Comparison of ENCODE assay signal across 8 mouse cellular contexts in genomic region chr10:88146187-88146586, GRCm38 (mm10). TPM values are rescaled to one million over a fixed set of nuclear protein-coding genes. Genes with fewer than 3 reads are reported as not detected.
DNase-seq lines count a peak whose midpoint lies in the region; ATAC-seq and TF ChIP-seq lines count a peak whose summit lies in the region.

No protein-coding gene starts in this region.

- H3K4me1 ChIP-seq in cerebellum, adult 2 months (ENCODE audit: control insufficient read depth, insufficient read depth, low read length) = no peaks in the 10 kb centered on the region; the same call in 1 of the 2 replicates
- H3K4me1 ChIP-seq in testis, adult 2 months (ENCODE audit: control insufficient read depth, insufficient read depth, low read length) = peaks cover 3% of the 10 kb centered on the region; the same call in 1 of the 2 replicates
- H3K4me1 ChIP-seq in liver, embryonic 13.5 days (replicated peaks) = peaks cover 33% of the 10 kb centered on the region

- peak overlapping the region; percentile 70 for H3K4me3 ChIP-seq in cerebellum, adult 2 months (replicated peaks; ENCODE audit: insufficient read depth, low read depth, low read length)
- peak overlapping the region; percentile 96 for H3K4me3 ChIP-seq in testis, adult 2 months (ENCODE audit: control insufficient read depth, low read depth, low read length)
- H3K4me3 ChIP-seq in liver, embryonic 13.5 days (replicated peaks) = peak overlapping the region; percentile 88

- 9% methylated on average over 7 of the region's 7 CpGs for WGBS in cerebellum, adult 2 months
- 13% methylated on average over 7 of the region's 7 CpGs for WGBS in liver, embryonic 13.5 days (ENCODE audit: insufficient replicate concordance)

- H3K4me2 ChIP-seq in liver, embryonic 13.5 days = peak overlapping the region; percentile 79

- H3K36me3 ChIP-seq in testis, adult 2 months (ENCODE audit: control insufficient read depth, insufficient read depth, low read length) = no peaks in the 10 kb centered on the region; the same call in 1 of the 2 replicates
- H3K36me3 ChIP-seq in liver, embryonic 13.5 days = peaks cover 34% of the 10 kb centered on the region

- H3K9ac ChIP-seq in liver, embryonic 13.5 days = peak overlapping the region; percentile 84

- TF ChIP-seq POLR2A in cerebellum, adult 2 months (IDR thresholded peaks at IDR 0.05; ENCODE audit: borderline replicate concordance, insufficient read depth, low read length) = no peak
- TF ChIP-seq POLR2A in testis, adult 2 months (IDR thresholded peaks at IDR 0.05; ENCODE audit: control insufficient read depth, low read depth, low read length) = no peak

- TF ChIP-seq CTCF in cerebellum, adult 2 months (IDR thresholded peaks at IDR 0.05; ENCODE audit: borderline replicate concordance, insufficient read depth, low read depth, low read length) = no peak
- TF ChIP-seq CTCF in testis, adult 2 months (IDR thresholded peaks at IDR 0.05; ENCODE audit: control insufficient read depth, insufficient read depth, insufficient replicate concordance, low read depth, low read length) = no peak

- H3K27ac ChIP-seq in cerebellum, adult 2 months (ENCODE audit: insufficient read depth, low read length) = no peak overlapping the region
- H3K27ac ChIP-seq in testis, adult 2 months (ENCODE audit: control insufficient read depth, insufficient read depth, low read depth, low read length) = peak overlapping the region; percentile 61; the same call in 1 of the 2 replicates
- H3K27ac ChIP-seq in liver, embryonic 13.5 days = peak overlapping the region; percentile 74

- H3K9me3 ChIP-seq in liver, embryonic 13.5 days (replicated peaks) = no peaks in the 10 kb centered on the region

- no peak for DNase-seq in cerebellum, adult 2 months
- no peak for DNase-seq in cerebellum, postnatal 25 days
- no peak for DNase-seq in testis, postnatal 14 days (ENCODE audit: low spot score)
- no peak for DNase-seq in liver, embryonic 13.5 days
- DNase-seq in ovary, postnatal 36 days (ENCODE audit: low spot score) = no peak
- DNase-seq in left cerebral cortex, adult 8-10 months (ENCODE audit: low spot score in 2 of 2) = no peak
- no peak for DNase-seq in frontal cortex, postnatal 36 days (ENCODE audit: low spot score in 2 of 2)

- no peaks in the 10 kb centered on the region for H3K27me3 ChIP-seq in cerebellum, adult 2 months (ENCODE audit: control insufficient read depth, insufficient read depth, low read length)
- H3K27me3 ChIP-seq in testis, adult 2 months (ENCODE audit: control insufficient read depth, insufficient read depth, low read length) = no peaks in the 10 kb centered on the region
- H3K27me3 ChIP-seq in liver, embryonic 13.5 days = no peaks in the 10 kb centered on the region

- peak; percentile 15; the same call in 1 of the 2 replicates for ATAC-seq in liver, embryonic 13.5 days (ENCODE audit: low read depth)

RNA-seq across cellular contexts. Expression of gene Parpbp, which starts 0.6 kb away (rescaled TPM):
- 0.19 and 0.67 TPM in 2 replicates for polyA plus RNA-seq in cerebellum, adult 2 months (2012; rRNA removed)
- polyA plus RNA-seq in testis, adult 2 months (2012; rRNA removed) = 4.7 TPM in 2 replicates
- polyA plus RNA-seq in liver, embryonic 13.5 days (2015; fragmentation: Nextera tagmentation; extraction: Ambion mirVana) = 13.4 and 19.5 TPM in 2 replicates
- total RNA-seq in left cerebral cortex, adult 8-10 months (2022) = 1 to 10 TPM in 3 of 4 experiments, under 1 TPM in 1; 0.72 to 2.1 (median 1.4) TPM

RNA-seq across cellular contexts. Expression of gene Nup37, which starts 0.6 kb away (rescaled TPM):
- polyA plus RNA-seq in cerebellum, adult 2 months (2012; rRNA removed) = 6.7 and 7.5 TPM in 2 replicates
- polyA plus RNA-seq in testis, adult 2 months (2012; rRNA removed) = 13.7 and 14.8 TPM in 2 replicates
- 51.5 and 62.0 TPM in 2 replicates for polyA plus RNA-seq in liver, embryonic 13.5 days (2015; fragmentation: Nextera tagmentation; extraction: Ambion mirVana)
- 1 to 10 TPM; 7.7 to 9.5 (median 8.2) TPM for total RNA-seq in left cerebral cortex, adult 8-10 months (2022)

RNA-seq across cellular contexts. Expression of gene Washc3, which starts 54.7 kb away (rescaled TPM):
- polyA plus RNA-seq in cerebellum, adult 2 months (2012; rRNA removed) = 22.0 and 23.7 TPM in 2 replicates
- polyA plus RNA-seq in testis, adult 2 months (2012; rRNA removed) = 31.1 and 33.7 TPM in 2 replicates
- 33.4 and 33.8 TPM in 2 replicates for polyA plus RNA-seq in liver, embryonic 13.5 days (2015; fragmentation: Nextera tagmentation; extraction: Ambion mirVana)
- 10 to 100 TPM; 27.1 to 30.7 (median 27.2) TPM for total RNA-seq in left cerebral cortex, adult 8-10 months (2022)

RNA-seq across cellular contexts. Expression of gene Pmch, which starts 55.3 kb away (rescaled TPM):
- 0.36 and 0.41 TPM in 2 replicates for polyA plus RNA-seq in cerebellum, adult 2 months (2012; rRNA removed)
- polyA plus RNA-seq in testis, adult 2 months (2012; rRNA removed) = not detected in 2 replicates
- 0.17 and 0.77 TPM in 2 replicates for polyA plus RNA-seq in liver, embryonic 13.5 days (2015; fragmentation: Nextera tagmentation; extraction: Ambion mirVana)
- total RNA-seq in left cerebral cortex, adult 8-10 months (2022) = 1 to 10 TPM; 1.0 to 2.9 (median 1.4) TPM
